Mouse (Mus musculus): ENCODE measurements at regions not wholly inside any gene's neighbourhood (a gene's known extent, or its start where the extent isn't known, plus 50 kb on each side); places are given as distances from the start of the nearest gene placed in this dataset.

DNA sequence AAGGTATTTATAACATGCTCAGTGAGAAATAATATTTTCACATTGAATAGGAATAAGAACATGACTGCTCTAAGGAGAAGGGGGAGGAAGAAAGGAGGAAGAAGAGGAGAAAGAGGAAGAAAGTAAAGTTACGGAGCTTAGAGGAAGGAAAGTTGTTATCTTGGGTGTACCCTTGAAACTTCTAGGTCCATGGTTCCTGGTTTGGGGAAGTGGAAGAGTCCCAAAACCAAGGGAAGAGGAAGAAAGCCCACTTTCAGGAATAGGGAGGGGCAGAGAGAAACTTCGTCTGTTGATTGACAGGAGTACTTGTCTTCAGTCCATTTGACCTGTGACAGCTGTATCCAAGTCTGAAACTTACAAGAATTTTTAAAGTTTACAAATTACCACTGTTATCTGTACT is 134.6 kb upstream of the Ednrb start:
- TF ChIP-seq CTCF (IDR thresholded peaks at IDR 0.05; ENCODE audit: low read depth) (no peak), EP300 (IDR thresholded peaks at IDR 0.05; ENCODE audit: low read depth) (no peak)

Measured in liver, postnatal 0 days (tissue).